Mouse (Mus musculus) cerebellum, adult 2 months (tissue): ENCODE data around the gene Cacna2d3. TPM values are rescaled to one million over a fixed set of nuclear protein-coding genes. Genes with fewer than 3 reads are reported as not detected.
A peak's percentile ranks its signal among the peaks of the same experiment; 100 is the strongest.

Source experiments
- DNase-seq, 2 experiments: peaks; one replicate each; pipeline ENCODE4 v3.0.0; 2021
- H3K27ac ChIP-seq: fragments of 200-500 bp; 2 replicates; pipeline ENCODE4 v1.5.1; 2012; ENCODE audit warnings: low read length, control low read depth, inconsistent platforms; ENCODE audit not compliant: insufficient read depth
- H3K27me3 ChIP-seq: fragments of 200-500 bp; 2 replicates; pipeline ENCODE4 v1.6.1; 2012; ENCODE audit warnings: inconsistent platforms, mild to moderate bottlenecking, low read length, moderate library complexity; ENCODE audit not compliant: control insufficient read depth, insufficient read depth
- H3K4me1 ChIP-seq: fragments of 200-500 bp; 2 replicates; pipeline ENCODE4 v1.6.1; 2011; ENCODE audit warnings: low read length; ENCODE audit not compliant: control insufficient read depth, insufficient read depth
- H3K4me3 ChIP-seq: fragments of 200-500 bp; replicated peaks from 2 replicates; pipeline ENCODE3; 2011; ENCODE audit warnings: mild to moderate bottlenecking, low read depth, low read length, control low read depth; ENCODE audit not compliant: insufficient read depth
- CTCF ChIP-seq: fragments of 200-500 bp; IDR thresholded peaks from 2 replicates; pipeline ENCODE4 v1.5.1; 2011; ENCODE audit warnings: low read depth, mild to moderate bottlenecking, control low read depth, low read length, moderate library complexity, borderline replicate concordance; ENCODE audit not compliant: insufficient read depth
- POLR2A ChIP-seq: fragments of 200-500 bp; IDR thresholded peaks from 2 replicates; pipeline ENCODE4 v1.6.1; 2011; ENCODE audit warnings: low read length, control low read depth, borderline replicate concordance; ENCODE audit not compliant: insufficient read depth
- WGBS: fragments of 180-500 bp; shearing (Covaris S2); methylation state at CpG from one replicate; pipeline ENCODE4 v1.1.7; 2018; 5-methylcytosine and 5-hydroxymethylcytosine counted together
- polyA plus RNA-seq: library from polyadenylated mRNA; depleted of rRNA; stranded (reverse); fragments of >200 nt; gene quantifications from 2 replicates; pipeline ENCODE4 v1.2.3, GENCODE M21; 2012

The Cacna2d3 gene
- polyA plus RNA-seq, 1 experiment: 40.3 TPM

GRCm38 (mm10) chr14:29528696-29529095, 193.0 kb downstream of the Cacna2d3 start:
- DNase-seq: no peak
- Histone ChIP-seq H3K4me1 (no peaks in the 10 kb centered on the region), H3K4me3 (no peak overlapping the region), H3K27ac (no peak overlapping the region), H3K27me3 (no peaks in the 10 kb centered on the region)
- TF ChIP-seq POLR2A (no peak), CTCF (no peak)
- WGBS: 80% methylated on average over 10 of the region's 10 CpGs

GRCm38 (mm10) chr14:29519751-29520669, 201.7 kb downstream of the Cacna2d3 start:
- no peak overlapping the region for H3K4me3 ChIP-seq
- H3K27ac ChIP-seq: no peak overlapping the region
- no peak for DNase-seq
- H3K27me3 ChIP-seq: no peaks in the 10 kb centered on the region
- no peak for TF ChIP-seq CTCF
- no peak for TF ChIP-seq POLR2A
- WGBS: 60% methylated on average over 7 of the region's 7 CpGs
- H3K4me1 ChIP-seq: no peaks in the 10 kb centered on the region

GRCm38 (mm10) chr14:29502667-29503066, 219.0 kb downstream of the Cacna2d3 start:
- Histone ChIP-seq H3K4me1 (peaks cover 3% of the 10 kb centered on the region), H3K27ac (no peak overlapping the region), H3K4me3 (no peak overlapping the region), H3K27me3 (no peaks in the 10 kb centered on the region)
- TF ChIP-seq CTCF: no peak
- 53% methylated on average over 5 of the region's 5 CpGs for WGBS
- no peak for DNase-seq

GRCm38 (mm10) chr14:29498546-29499290, 222.9 kb downstream of the Cacna2d3 start:
- TF ChIP-seq POLR2A (no peak), CTCF (no peak)
- peak in 1 of 2 experiments; percentile 43 for DNase-seq
- H3K27ac ChIP-seq: no peak overlapping the region
- H3K4me3 ChIP-seq: no peak overlapping the region
- H3K4me1 ChIP-seq: peaks cover 3% of the 10 kb centered on the region
- WGBS: 40% methylated on average over 8 of the region's 8 CpGs
- no peaks in the 10 kb centered on the region for H3K27me3 ChIP-seq

DNA sequence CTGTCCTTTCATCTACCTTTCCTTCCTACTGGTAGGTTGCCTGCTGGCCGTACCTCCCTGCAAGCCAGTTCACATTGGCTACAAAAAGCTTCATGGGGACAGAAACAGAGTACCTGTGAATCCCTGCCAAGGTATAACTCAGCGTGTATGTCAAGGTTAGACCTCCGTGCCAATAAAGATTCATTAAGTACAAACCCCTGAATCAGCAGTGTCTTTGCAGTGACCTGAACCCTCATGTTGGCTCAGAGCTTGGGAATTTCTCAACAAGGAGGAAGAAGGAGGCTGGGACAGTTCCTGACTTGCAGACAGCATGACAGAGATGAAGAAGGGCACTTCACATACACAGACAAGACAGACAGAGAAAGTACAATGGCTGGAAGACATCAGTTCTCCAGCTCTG, 225.1 kb downstream of the Cacna2d3 start:
- H3K4me3 ChIP-seq: no peak overlapping the region
- no peak for DNase-seq
- 26% methylated on average over 3 of the region's 3 CpGs for WGBS
- peaks cover 3% of the 10 kb centered on the region for H3K4me1 ChIP-seq
- H3K27me3 ChIP-seq: no peaks in the 10 kb centered on the region
- TF ChIP-seq POLR2A (no peak), CTCF (no peak)
- no peak overlapping the region for H3K27ac ChIP-seq

GRCm38 (mm10) chr14:29491786-29492185, 229.9 kb downstream of the Cacna2d3 start:
- no peak overlapping the region for H3K27ac ChIP-seq
- 95% methylated on average over 1 of the region's 1 CpGs for WGBS
- TF ChIP-seq CTCF (no peak), POLR2A (no peak)
- DNase-seq: no peak
- no peaks in the 10 kb centered on the region for H3K27me3 ChIP-seq
- no peaks in the 10 kb centered on the region for H3K4me1 ChIP-seq
- H3K4me3 ChIP-seq: no peak overlapping the region

GRCm38 (mm10) chr14:29485416-29485815, 236.2 kb downstream of the Cacna2d3 start:
- Histone ChIP-seq H3K4me1 (peaks cover 13% of the 10 kb centered on the region), H3K27ac (no peak overlapping the region), H3K27me3 (no peaks in the 10 kb centered on the region), H3K4me3 (no peak overlapping the region)
- TF ChIP-seq CTCF (no peak), POLR2A (no peak)
- whole genome bisulfite sequencing: 16% methylated on average over 1 of the region's 1 CpGs
- peak; percentile 49 to 63 for DNase-seq

- peaks cover 16% of the 10 kb centered on the region; the same call in 1 of the 2 replicates for H3K4me1 ChIP-seq
- WGBS: 80% methylated on average over 6 of the region's 6 CpGs
- no peak overlapping the region for H3K27ac ChIP-seq
- DNase-seq: no peak
- H3K27me3 ChIP-seq: no peaks in the 10 kb centered on the region
- H3K4me3 ChIP-seq: no peak overlapping the region
- TF ChIP-seq CTCF: no peak
- no peak for TF ChIP-seq POLR2A
Measured at GRCm38 (mm10) chr14:29478403-29478983, 243.2 kb downstream of the Cacna2d3 start.
